Mouse (Mus musculus) liver, postnatal 0 days (tissue): Measurements from ENCODE around the gene Gpat3.

Experiments used
- CTCF ChIP-seq: sonication (generic); IDR thresholded peaks from 2 replicates; pipeline ENCODE4 v1.5.1; 2016; ENCODE audit warnings: antibody characterized with exemption, low read depth
- EP300 ChIP-seq: IDR thresholded peaks from 2 replicates; pipeline ENCODE4 v1.6.1; 2016; ENCODE audit warnings: antibody characterized with exemption, low read depth, mild to moderate bottlenecking

DNA sequence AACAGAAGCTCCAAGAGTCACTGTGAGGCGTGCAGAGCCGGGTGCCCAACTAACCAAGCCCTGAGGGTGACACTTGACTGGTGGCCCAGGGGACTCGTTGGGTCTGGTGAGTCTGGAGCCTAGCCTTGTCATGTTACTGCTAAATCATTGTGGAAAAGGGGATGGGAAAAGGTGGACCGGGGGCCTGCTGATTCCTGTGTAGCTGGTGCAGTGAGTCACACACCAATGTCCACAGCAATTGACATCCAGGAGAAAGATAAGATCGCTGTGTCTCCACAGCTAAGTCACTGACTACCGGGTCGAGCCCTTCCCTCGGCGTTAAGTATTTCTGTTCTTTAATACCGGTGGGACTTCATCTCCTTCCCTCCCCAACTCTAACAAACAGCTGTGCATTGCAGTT, 29.7 kb downstream of the Gpat3 start:
- TF ChIP-seq CTCF, result no peak
- no peak for TF ChIP-seq EP300
